Mouse (Mus musculus): ENCODE data around the gene Pcsk2. TPM values are rescaled to one million over a fixed set of nuclear protein-coding genes. Genes with fewer than 3 reads are reported as not detected.

Gene Pcsk2
- polyA plus RNA-seq, 1 experiment from 2014 or later: 0.09 TPM

DNA sequence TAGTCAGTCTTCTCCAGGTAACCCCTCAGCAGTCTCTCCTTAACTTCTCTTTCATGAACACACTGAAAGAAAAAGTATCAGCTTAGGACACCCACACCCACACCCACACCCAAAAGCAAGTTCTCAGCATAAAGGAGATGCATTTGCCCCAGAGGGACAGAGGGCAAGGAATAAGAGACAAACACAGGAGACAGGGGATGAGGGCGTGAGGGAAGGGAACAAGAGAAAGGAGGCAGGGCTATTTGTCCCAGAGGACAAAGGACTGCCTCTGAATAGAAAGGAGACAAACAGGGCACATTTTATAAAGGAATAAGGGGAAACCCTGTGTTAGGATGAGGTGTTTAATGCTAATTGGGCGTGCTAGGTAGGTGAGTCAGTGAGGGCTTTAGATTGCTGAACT is 133.6 kb downstream of the Pcsk2 start:
- Histone ChIP-seq H3K4me2 (ENCODE audit: low read depth, low read length) (no peak overlapping the region), H3K4me3 (ENCODE audit: low read length) (no peak overlapping the region), H3K27ac (ENCODE audit: low read length) (no peak overlapping the region), H3K36me3 (ENCODE audit: control insufficient read depth, insufficient read depth) (no peaks in the 10 kb centered on the region), H3K9ac (ENCODE audit: low read length) (no peak overlapping the region), H3K9me3 (replicated peaks; ENCODE audit: control insufficient read depth, low read length) (no peaks in the 10 kb centered on the region), H3K4me1 (ENCODE audit: control insufficient read depth, insufficient read depth, low read length) (no peaks in the 10 kb centered on the region), H3K27me3 (ENCODE audit: control insufficient read depth, insufficient read depth, low read length) (no peaks in the 10 kb centered on the region)
- WGBS: 73% methylated on average over 2 of the region's 2 CpGs
- ATAC-seq (replicated peaks; ENCODE audit: extremely low read depth, insufficient read depth, low FRiP score): no peak

DNA sequence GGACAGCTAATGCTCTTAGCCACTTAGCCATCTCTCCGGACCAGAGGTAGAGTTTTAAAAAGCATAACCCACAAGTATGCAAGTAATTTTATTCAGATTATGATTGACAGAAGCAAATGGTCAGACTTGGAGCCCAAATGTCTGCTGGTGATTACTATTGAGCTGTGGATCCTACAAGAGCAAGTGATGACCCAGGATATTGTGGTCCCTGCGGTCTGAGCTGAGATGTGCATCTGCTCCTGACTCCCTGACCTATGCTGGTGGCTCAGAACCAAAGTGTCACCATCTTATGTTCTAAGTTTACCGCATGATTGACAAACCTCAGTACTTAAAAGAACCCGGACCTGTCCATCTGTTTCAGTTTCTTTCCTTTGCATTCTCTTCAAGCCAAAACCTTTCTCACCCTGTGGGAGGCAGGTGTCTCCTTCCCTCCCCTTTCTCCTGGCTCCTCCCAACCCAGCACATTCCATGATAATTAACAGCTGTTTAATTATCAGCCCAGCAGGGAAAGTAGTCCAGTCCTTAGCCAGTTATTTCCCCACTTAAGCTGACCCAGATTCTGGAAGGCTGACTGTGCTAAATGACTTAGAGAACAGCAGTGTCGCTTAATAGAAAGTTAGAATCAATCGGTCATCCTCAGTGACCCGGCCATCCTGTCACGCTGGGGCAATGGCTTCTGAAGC is 136.1 kb downstream of the Pcsk2 start:
- no peak overlapping the region for H3K4me3 ChIP-seq (ENCODE audit: low read length)
- no peaks in the 10 kb centered on the region for H3K4me1 ChIP-seq (ENCODE audit: control insufficient read depth, insufficient read depth, low read length)
- no peak overlapping the region for H3K9ac ChIP-seq (ENCODE audit: low read length)
- H3K36me3 ChIP-seq (ENCODE audit: control insufficient read depth, insufficient read depth): no peaks in the 10 kb centered on the region
- H3K4me2 ChIP-seq (ENCODE audit: low read depth, low read length): no peak overlapping the region
- H3K9me3 ChIP-seq (replicated peaks; ENCODE audit: control insufficient read depth, low read length): no peaks in the 10 kb centered on the region
- 59% methylated on average over 8 of the region's 8 CpGs for WGBS
- no peak overlapping the region for H3K27ac ChIP-seq (ENCODE audit: low read length)
- no peaks in the 10 kb centered on the region for H3K27me3 ChIP-seq (ENCODE audit: control insufficient read depth, insufficient read depth, low read length)
- ATAC-seq (replicated peaks; ENCODE audit: extremely low read depth, insufficient read depth, low FRiP score): no peak

DNA sequence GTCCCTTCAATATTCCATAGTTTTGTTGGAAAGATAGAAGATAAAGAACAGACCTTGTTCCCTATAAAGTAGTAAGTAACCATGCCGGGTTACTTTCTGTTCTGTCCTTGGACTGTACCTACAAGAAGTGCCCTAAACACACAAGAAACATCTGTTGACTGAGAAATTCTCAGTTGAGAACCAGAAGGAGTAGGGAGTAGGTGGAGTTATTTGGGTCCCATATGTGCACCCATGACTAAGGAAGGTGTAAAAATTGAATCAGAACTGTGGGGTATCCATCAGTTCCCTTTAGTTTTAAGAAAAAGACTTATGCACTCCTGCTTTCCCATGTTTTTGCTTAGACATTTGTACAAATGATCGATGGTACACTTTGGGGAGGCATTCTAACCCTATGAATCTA is 137.6 kb downstream of the Pcsk2 start:
- ATAC-seq (replicated peaks; ENCODE audit: extremely low read depth, insufficient read depth, low FRiP score): no peak
- no peaks in the 10 kb centered on the region for H3K36me3 ChIP-seq (ENCODE audit: control insufficient read depth, insufficient read depth)
- no peak overlapping the region for H3K27ac ChIP-seq (ENCODE audit: low read length)
- H3K9ac ChIP-seq (ENCODE audit: low read length): no peak overlapping the region
- no peak overlapping the region for H3K4me2 ChIP-seq (ENCODE audit: low read depth, low read length)
- no peaks in the 10 kb centered on the region for H3K27me3 ChIP-seq (ENCODE audit: control insufficient read depth, insufficient read depth, low read length)
- H3K9me3 ChIP-seq (replicated peaks; ENCODE audit: control insufficient read depth, low read length): no peaks in the 10 kb centered on the region
- no peaks in the 10 kb centered on the region for H3K4me1 ChIP-seq (ENCODE audit: control insufficient read depth, insufficient read depth, low read length)
- H3K4me3 ChIP-seq (ENCODE audit: low read length): no peak overlapping the region
- 86% methylated on average over 2 of the region's 2 CpGs for WGBS

DNA sequence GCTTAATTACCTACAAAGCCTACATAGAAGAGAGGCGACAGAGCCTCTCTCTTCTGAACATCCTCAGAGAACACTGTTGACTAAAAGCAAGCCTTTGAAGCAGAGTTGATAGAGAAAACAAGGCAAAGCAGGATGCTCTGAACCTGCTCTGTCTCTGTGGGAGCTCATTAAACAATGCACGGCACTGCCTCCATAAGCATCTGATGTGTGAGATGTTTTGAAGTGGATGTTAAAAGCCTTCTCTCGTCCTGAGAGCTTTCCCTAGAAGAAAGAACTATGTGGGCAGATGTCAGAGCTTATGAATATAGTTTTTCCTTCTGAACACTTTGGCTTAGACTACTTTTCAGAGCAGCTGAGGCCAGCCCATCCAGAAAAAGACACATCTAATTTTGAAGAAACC is 145.3 kb downstream of the Pcsk2 start:
- no peaks in the 10 kb centered on the region for H3K36me3 ChIP-seq (ENCODE audit: control insufficient read depth, insufficient read depth)
- no peak overlapping the region for H3K4me2 ChIP-seq (ENCODE audit: low read depth, low read length)
- ATAC-seq (replicated peaks; ENCODE audit: extremely low read depth, insufficient read depth, low FRiP score): no peak
- H3K9me3 ChIP-seq (replicated peaks; ENCODE audit: control insufficient read depth, low read length): peaks cover 7% of the 10 kb centered on the region; the same call in 1 of the 2 replicates
- no peak overlapping the region for H3K9ac ChIP-seq (ENCODE audit: low read length)
- no peaks in the 10 kb centered on the region for H3K4me1 ChIP-seq (ENCODE audit: control insufficient read depth, insufficient read depth, low read length)
- 63% methylated on average over 3 of the region's 3 CpGs for WGBS
- H3K4me3 ChIP-seq (ENCODE audit: low read length): no peak overlapping the region
- H3K27me3 ChIP-seq (ENCODE audit: control insufficient read depth, insufficient read depth, low read length): no peaks in the 10 kb centered on the region
- H3K27ac ChIP-seq (ENCODE audit: low read length): no peak overlapping the region

DNA sequence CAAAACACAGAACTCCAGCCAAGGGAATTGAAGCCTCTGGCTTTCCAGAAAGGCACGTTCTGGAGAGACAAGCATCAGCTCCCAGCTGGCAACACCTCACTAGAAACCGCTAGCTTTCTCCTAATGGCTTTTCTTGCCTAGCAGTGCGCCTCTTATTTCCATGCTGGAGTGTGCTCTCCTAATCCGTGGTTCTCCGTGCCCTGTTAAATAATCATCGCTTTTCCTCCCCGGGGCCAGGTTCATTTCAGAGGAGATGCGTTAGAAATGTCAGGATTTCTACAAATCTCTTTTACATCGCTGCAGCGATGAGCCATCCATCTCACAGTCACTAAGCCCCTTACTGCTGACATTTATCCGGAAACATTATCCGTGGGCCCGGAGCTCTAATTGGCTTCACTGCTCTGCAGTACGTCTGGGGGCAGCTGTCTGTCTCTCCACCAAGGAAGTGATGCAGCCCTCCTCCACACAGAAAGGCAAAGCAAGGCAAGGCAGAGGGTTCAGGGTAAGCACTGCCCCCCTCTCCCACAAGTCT is 150.1 kb downstream of the Pcsk2 start:
- Histone ChIP-seq H3K4me3 (ENCODE audit: low read length) (no peak overlapping the region), H3K4me2 (ENCODE audit: low read depth, low read length) (peak overlapping the region; percentile 45), H3K4me1 (ENCODE audit: control insufficient read depth, insufficient read depth, low read length) (no peaks in the 10 kb centered on the region), H3K27ac (ENCODE audit: low read length) (no peak overlapping the region), H3K9me3 (replicated peaks; ENCODE audit: control insufficient read depth, low read length) (peaks cover 7% of the 10 kb centered on the region; the same call in 1 of the 2 replicates), H3K36me3 (ENCODE audit: control insufficient read depth, insufficient read depth) (no peaks in the 10 kb centered on the region), H3K9ac (ENCODE audit: low read length) (no peak overlapping the region), H3K27me3 (ENCODE audit: control insufficient read depth, insufficient read depth, low read length) (no peaks in the 10 kb centered on the region)
- 40% methylated on average over 14 of the region's 14 CpGs for WGBS
- ATAC-seq (replicated peaks; ENCODE audit: extremely low read depth, insufficient read depth, low FRiP score): no peak

DNA sequence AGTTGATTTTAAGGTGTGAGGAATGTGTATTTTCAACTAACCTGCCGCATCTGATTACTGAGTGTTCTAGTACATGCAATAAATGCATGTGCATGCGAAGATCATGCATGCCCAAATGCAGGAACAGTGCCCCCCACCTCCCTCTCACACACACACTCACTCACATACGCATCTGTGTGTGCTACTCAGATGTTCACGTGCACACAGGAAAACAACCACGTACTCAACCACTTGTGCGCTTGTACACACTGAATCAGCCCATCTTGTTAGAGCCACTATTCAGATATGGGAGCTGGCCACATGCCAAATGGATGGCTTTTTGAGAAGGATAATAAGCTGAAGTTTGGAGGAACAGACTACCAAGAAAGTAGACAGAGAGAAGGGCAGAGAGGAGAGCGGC is 150.7 kb downstream of the Pcsk2 start:
- H3K27me3 ChIP-seq (ENCODE audit: control insufficient read depth, insufficient read depth, low read length): no peaks in the 10 kb centered on the region
- no peak overlapping the region for H3K4me3 ChIP-seq (ENCODE audit: low read length)
- H3K4me1 ChIP-seq (ENCODE audit: control insufficient read depth, insufficient read depth, low read length): no peaks in the 10 kb centered on the region
- no peak overlapping the region for H3K27ac ChIP-seq (ENCODE audit: low read length)
- no peak overlapping the region for H3K4me2 ChIP-seq (ENCODE audit: low read depth, low read length)
- WGBS: 67% methylated on average over 7 of the region's 7 CpGs
- no peak for ATAC-seq (replicated peaks; ENCODE audit: extremely low read depth, insufficient read depth, low FRiP score)
- H3K9me3 ChIP-seq (replicated peaks; ENCODE audit: control insufficient read depth, low read length): peaks cover 7% of the 10 kb centered on the region; the same call in 1 of the 2 replicates
- no peaks in the 10 kb centered on the region for H3K36me3 ChIP-seq (ENCODE audit: control insufficient read depth, insufficient read depth)
- H3K9ac ChIP-seq (ENCODE audit: low read length): no peak overlapping the region

DNA sequence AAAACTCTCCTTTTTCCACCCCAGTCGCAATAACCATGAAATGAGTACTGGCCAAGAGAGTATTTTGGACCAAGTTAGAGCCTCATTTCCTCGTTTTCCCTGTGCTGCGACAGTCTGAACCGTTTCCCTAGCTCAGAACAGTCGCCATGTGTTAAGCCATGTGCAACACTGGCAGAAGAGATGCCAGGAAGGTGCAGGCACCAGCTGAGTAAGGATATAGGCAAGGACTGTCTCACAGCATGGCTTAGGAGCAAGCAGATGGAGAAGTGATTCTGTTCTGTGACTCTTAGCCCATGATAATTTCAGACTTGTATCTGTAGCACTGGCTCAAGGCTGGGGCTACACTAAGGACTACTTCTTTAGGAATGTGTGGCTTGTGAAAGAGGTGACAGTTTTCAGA is 155.2 kb downstream of the Pcsk2 start:
- Histone ChIP-seq H3K4me3 (ENCODE audit: low read length) (no peak overlapping the region), H3K27me3 (ENCODE audit: control insufficient read depth, insufficient read depth, low read length) (no peaks in the 10 kb centered on the region), H3K4me1 (ENCODE audit: control insufficient read depth, insufficient read depth, low read length) (no peaks in the 10 kb centered on the region), H3K9me3 (replicated peaks; ENCODE audit: control insufficient read depth, low read length) (no peaks in the 10 kb centered on the region), H3K27ac (ENCODE audit: low read length) (no peak overlapping the region), H3K9ac (ENCODE audit: low read length) (no peak overlapping the region), H3K36me3 (ENCODE audit: control insufficient read depth, insufficient read depth) (no peaks in the 10 kb centered on the region), H3K4me2 (ENCODE audit: low read depth, low read length) (no peak overlapping the region)
- no peak for ATAC-seq (replicated peaks; ENCODE audit: extremely low read depth, insufficient read depth, low FRiP score)
- WGBS: 69% methylated on average over 5 of the region's 5 CpGs

DNA sequence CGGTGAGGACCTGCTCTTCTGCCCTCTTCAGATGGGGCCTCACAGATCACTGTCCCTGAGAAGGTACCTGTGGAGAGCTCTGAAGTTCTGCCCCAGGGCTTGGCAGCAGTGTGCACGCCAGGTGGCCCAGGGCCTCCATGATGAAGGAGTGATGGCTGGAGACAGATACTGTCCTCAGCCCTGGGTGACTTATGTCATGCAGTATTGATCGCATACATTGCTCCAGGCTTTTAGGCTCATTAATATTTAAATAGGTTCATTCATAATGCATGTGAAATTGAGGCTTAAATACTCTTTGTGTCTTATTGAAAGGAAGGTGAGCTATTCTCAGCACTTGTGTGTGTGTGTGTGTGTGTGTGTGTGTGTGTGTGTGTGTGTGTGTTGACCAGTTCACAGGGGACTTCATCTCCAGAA is 157.0 kb downstream of the Pcsk2 start:
- no peak overlapping the region for H3K27ac ChIP-seq (ENCODE audit: low read length)
- WGBS: 85% methylated on average over 3 of the region's 3 CpGs
- H3K9ac ChIP-seq (ENCODE audit: low read length): no peak overlapping the region
- no peaks in the 10 kb centered on the region for H3K36me3 ChIP-seq (ENCODE audit: control insufficient read depth, insufficient read depth)
- H3K27me3 ChIP-seq (ENCODE audit: control insufficient read depth, insufficient read depth, low read length): no peaks in the 10 kb centered on the region
- no peaks in the 10 kb centered on the region for H3K9me3 ChIP-seq (replicated peaks; ENCODE audit: control insufficient read depth, low read length)
- H3K4me2 ChIP-seq (ENCODE audit: low read depth, low read length): no peak overlapping the region
- no peaks in the 10 kb centered on the region for H3K4me1 ChIP-seq (ENCODE audit: control insufficient read depth, insufficient read depth, low read length)
- ATAC-seq (replicated peaks; ENCODE audit: extremely low read depth, insufficient read depth, low FRiP score): no peak
- no peak overlapping the region for H3K4me3 ChIP-seq (ENCODE audit: low read length)

DNA sequence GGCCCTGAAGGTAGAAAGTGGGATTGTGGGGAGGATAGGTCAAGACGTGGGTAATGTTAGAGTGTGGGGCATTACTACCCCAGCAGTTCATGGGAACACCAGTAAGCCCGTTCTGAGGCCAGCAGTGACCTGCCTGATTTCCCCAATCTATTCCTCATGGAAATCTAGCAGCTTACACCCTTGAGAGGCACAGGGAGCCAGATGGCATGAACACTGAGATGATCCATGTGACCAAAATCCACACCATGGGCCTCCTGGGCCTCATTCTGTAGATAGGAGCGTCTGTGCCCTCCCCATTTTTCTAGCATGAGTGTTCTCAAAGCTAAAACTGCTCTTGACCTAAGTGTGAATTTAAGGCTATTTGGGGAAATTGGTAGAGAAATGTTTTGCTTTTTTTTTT is 162.2 kb downstream of the Pcsk2 start:
- Histone ChIP-seq H3K4me2 (ENCODE audit: low read depth, low read length) (no peak overlapping the region), H3K4me3 (ENCODE audit: low read length) (no peak overlapping the region), H3K36me3 (ENCODE audit: control insufficient read depth, insufficient read depth) (no peaks in the 10 kb centered on the region), H3K9ac (ENCODE audit: low read length) (no peak overlapping the region), H3K27ac (ENCODE audit: low read length) (no peak overlapping the region), H3K4me1 (ENCODE audit: control insufficient read depth, insufficient read depth, low read length) (no peaks in the 10 kb centered on the region), H3K27me3 (ENCODE audit: control insufficient read depth, insufficient read depth, low read length) (no peaks in the 10 kb centered on the region), H3K9me3 (replicated peaks; ENCODE audit: control insufficient read depth, low read length) (no peaks in the 10 kb centered on the region)
- no peak for ATAC-seq (replicated peaks; ENCODE audit: extremely low read depth, insufficient read depth, low FRiP score)
- 67% methylated on average over 3 of the region's 3 CpGs for WGBS

All from heart, embryonic 16.5 days (tissue).